Mouse (Mus musculus) natural killer cell, adult 2 months (primary cell): ENCODE measurements around the gene Tspan9.

Experiments
- DNase-seq, 2 experiments: peaks; one replicate each; pipeline ENCODE4 v3.0.0; 2022; ENCODE audit warnings: low spot score in 2 of 2

Gene Tspan9

GRCm38 (mm10) chr6:128078508-128078907 is 64.9 kb downstream of the Tspan9 start:
- DNase-seq, result no peak

DNA sequence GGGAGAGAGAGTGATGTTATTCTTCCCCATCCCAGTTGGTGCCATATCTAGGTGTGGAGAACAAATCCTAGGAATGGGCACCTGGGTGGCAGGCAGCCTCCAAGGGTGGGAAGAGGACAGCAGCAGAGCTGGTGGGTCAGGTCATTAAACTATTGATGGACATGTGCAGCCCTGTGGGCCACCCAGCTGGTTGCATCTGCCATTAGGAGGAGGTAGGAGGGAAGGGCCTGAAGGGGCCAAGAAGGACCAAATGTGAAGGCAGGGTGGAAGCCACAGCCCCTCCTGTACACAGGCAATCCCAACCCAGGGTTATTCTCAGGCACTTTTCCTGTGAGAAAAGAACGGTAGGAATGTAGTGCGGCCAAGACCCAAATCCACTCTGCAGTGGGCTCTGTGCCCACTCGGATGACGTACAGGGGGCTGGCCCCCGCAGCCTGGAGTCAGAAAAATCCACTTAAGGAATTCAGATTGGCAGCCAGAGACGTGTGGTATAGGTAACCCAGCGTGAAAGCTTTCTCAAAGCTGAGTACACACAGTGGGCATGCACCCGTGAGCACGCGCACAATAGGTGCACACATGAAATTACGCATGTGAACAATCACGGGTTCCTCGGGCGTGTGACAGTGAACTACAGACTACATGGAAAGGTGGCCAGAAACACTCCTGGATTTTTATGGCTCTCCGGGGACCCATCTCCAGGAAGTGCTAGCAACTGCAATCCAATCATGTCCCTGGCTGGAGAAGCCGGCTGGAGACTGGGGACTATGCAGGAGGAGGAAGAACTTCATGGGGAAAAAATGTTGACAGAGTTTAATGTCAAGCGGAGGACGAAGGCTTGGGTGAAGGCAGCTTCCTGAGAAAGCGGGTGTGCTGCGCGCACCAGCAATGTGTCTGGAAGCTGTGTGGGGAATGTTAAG is 67.0 kb downstream of the Tspan9 start:
- no peak for DNase-seq

DNA sequence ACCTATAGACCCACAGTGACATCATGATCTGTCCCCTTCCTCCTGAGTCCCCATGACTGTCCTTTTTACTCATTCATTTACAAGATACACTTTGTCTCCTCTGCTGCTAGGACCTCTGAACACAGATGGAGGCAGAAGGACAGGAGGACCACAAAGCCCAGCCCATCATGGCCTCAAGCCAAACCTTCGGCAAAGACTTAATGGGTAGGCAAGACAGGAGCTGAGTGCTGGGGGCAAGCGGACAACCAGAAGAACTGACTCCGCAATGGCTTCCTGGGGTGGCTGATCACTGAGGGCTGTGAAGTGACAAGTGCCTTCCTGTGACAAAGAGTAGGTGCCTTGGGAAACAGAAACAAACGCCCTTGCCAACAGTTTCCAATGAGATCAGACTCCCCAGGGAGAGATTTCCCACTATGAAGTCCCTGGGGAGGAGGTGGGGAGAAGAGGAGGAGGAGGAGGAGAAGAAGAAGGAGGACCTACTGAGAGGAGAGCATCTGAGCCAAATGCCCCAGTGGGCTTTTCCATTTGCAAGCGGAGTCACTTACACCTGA is 67.9 kb downstream of the Tspan9 start:
- no peak for DNase-seq

GRCm38 (mm10) chr6:128070921-128071558 is 72.4 kb downstream of the Tspan9 start:
- DNase-seq, result no peak

DNA sequence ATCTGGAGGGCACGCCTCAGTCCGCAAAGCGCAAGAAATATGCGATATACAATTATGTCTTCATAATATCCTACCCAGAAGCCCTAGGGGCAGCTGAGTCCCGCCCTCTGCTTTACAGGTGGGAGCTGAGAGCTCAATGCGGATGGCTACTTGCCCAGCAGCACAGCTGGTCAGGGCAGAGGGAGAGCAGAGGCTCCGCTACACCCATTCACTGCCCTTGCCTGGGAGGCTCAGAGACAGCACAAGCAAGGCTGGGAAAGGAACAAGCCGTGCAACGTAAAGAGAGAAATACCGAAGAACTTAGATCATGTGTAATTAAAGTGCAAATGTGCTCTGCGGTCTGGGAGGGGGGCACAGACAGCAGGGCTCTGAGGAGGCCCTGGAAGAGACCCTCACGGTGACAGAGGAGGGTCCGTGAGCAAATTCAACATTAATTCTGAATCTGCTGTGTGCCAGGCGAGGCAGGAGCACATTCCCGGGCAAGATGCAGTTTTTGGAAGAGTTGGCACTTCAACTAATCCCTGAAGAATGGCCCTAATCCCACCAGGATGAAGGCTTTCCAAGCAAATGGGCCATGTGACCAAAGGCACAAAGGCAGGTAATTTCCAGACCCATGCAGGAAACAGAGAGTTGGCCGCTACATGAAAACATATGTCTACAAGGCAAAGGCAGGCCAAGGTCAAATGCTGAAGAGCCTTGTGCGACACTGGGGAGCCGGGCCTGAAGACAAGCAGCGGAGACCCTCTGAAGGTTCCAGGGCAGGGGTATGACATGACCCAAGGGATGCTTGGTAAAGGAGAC is 73.1 kb downstream of the Tspan9 start:
- DNase-seq, result no peak

GRCm38 (mm10) chr6:128068144-128068543 is 75.2 kb downstream of the Tspan9 start:
- no peak for DNase-seq

DNA sequence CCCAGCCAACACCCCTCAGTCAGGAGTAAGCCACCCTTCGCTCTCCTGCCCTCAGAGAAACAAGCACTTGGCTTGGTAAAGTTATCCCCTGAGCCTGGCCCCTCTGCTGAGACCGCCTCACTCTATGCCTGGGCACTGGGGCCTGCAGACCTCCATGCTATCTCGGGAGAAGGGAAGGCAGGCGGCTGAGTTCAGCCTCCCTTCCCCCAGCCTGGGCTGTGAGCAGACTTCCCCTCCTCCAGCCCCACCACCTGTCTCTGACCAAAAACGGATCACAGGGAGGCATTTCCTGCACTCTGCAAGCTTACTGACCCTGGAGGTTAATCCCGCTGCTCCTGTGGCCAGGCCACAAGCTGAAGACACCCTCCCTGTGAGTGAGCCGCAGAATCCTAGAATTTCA is 77.4 kb downstream of the Tspan9 start:
- no peak for DNase-seq

GRCm38 (mm10) chr6:128063501-128063900 is 79.9 kb downstream of the Tspan9 start:
- DNase-seq, result no peak

GRCm38 (mm10) chr6:128062784-128063183 is 80.6 kb downstream of the Tspan9 start:
- no peak for DNase-seq

DNA sequence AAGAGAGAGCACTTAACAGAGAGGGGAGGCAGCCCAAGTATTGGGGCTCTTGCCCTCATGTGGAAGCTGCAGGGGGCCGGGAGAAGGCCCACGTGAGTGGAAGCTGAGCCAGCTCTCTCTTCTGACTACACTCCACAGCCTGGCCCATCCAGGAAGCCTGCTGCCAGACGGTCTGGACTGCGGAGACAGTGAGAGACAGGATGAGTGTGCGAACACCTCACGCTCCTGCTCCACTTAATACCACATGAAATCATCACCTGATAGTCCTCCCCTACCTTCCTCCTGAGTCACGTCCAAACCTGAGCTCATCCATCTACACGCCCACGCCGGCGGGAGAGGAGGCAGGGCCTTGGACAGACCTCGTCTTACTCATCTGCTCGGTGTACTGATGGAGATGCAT is 81.2 kb downstream of the Tspan9 start:
- no peak for DNase-seq

- no peak for DNase-seq
Measured at GRCm38 (mm10) chr6:128061342-128061741, 82.1 kb downstream of the Tspan9 start.

DNA sequence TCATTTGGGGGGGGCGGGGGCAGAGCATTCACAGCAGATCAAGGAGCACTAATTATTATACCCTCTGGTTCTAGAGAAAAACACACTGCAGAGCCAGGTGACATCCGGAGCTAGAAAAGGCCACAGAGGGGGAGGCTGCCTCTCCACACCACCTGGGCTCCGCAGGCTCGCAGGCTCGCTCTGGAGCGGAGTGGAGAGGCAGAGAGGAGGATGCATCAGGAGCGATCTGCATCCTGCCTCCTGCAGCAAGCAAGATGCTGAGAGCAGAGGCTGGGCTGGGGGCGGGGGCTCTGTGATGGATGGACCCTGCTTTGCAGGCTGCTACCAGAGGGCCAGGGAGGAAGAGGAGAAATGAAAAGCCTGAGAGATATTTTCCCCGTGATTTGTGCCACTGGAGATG is 84.8 kb downstream of the Tspan9 start:
- no peak for DNase-seq

DNA sequence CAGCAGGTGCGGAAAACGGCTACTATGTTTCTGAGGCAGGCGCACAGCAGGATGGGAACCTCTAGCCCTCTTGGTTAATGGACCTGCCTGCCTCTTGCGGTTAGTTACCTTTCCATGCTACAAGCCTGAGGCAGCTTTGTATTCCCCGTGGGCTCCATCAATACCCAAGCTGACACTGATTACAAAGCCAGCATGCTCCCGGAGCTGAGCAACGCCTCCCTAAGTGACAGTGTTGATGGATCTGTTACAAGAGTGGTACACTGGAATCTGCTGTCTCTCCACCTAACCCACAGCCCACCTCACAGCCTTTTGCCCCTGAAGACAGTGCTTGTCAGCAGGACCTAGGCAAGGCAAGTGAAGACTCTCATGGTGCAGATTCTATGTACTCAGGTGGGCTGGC is 85.2 kb downstream of the Tspan9 start:
- DNase-seq, result no peak

GRCm38 (mm10) chr6:128053000-128053732 is 90.2 kb downstream of the Tspan9 start:
- no peak for DNase-seq

DNA sequence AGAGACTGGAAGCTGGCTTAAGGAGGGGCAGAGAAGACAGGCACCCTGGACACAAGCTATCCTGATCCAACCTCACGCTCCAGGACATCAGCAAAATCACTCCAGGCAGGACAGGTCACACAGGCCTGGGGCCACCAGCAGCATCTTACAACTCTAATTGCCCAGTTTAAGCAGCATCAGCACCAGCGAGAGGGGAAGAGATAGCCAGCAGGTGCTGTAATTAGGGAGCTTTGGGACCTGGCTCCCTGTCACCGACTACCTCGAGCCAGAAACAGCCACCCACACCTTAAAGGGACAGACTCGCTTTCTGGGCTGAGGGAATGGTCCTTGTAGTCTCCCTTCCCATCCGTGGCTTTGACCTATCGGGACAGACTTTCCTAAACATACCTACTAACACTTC is 95.7 kb downstream of the Tspan9 start:
- DNase-seq, result no peak

GRCm38 (mm10) chr6:128047239-128047638 is 96.2 kb downstream of the Tspan9 start:
- DNase-seq, result no peak

DNA sequence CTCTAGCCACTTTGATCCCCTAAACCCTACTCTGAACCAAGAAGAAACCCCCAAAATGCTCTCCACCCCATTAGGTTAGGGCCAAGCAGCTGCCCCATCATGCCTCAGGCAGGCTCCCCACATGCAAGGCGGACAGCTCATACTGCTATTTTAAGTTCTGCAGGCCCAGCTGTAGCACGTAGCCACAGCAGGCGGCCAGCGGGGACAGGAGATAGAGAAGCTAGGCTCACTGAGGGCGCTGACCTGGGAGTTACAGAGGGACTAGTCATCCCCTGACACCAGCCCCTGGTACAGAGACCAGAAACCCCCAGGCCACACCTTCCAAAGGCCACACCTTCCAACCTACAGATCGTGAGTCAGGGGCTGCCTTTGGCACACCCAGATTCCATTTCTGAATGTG is 96.6 kb downstream of the Tspan9 start:
- DNase-seq, result no peak

GRCm38 (mm10) chr6:128044691-128045090 is 98.7 kb downstream of the Tspan9 start:
- DNase-seq, result no peak

DNA sequence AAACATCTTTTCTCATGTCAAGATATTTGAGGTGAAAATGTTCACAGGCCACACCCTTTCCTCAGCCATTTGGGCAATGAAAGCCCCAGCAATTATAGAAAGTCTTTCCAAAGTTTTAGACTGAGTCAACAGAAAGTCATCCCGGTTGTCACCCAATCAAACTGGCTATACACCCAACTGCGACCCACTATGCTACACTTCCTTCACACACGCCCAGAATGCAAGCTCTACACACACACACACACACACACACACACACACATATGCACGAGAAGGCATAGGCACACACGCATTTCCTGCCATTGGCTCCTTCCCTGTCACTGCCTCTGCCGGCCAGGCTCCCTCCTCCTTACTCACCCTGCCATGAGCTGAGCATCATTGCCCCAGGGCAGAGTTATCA is 99.9 kb downstream of the Tspan9 start:
- DNase-seq, result no peak

DNA sequence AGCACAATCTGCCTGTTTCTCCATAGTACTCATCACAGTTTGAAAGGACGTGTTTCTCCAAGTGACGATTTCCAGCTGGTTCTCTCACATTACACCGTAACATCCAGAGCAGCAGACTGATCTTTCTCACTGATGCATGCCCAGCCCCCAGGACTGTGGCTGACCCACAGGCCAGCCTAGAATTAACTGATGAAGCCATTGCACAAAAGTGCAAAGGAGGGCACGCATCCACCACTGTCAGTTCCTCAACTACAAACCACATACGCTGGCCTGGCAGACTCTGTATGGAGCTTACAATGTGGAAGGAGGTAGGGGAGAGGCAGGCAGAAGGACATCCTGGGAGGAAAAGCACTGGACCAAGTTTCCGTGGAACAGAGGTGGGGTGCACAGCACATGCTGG is 101.6 kb downstream of the Tspan9 start:
- DNase-seq, result no peak

- no peak for DNase-seq
Measured at GRCm38 (mm10) chr6:128039077-128039766, 104.2 kb downstream of the Tspan9 start.
